Mouse (Mus musculus): ENCODE results near the gene Lmx1a. TPM values are rescaled to one million over a fixed set of nuclear protein-coding genes. Genes with fewer than 3 reads are reported as not detected.

Gene Lmx1a
- total RNA-seq, 2 experiments from 2014 or later: not detected

DNA sequence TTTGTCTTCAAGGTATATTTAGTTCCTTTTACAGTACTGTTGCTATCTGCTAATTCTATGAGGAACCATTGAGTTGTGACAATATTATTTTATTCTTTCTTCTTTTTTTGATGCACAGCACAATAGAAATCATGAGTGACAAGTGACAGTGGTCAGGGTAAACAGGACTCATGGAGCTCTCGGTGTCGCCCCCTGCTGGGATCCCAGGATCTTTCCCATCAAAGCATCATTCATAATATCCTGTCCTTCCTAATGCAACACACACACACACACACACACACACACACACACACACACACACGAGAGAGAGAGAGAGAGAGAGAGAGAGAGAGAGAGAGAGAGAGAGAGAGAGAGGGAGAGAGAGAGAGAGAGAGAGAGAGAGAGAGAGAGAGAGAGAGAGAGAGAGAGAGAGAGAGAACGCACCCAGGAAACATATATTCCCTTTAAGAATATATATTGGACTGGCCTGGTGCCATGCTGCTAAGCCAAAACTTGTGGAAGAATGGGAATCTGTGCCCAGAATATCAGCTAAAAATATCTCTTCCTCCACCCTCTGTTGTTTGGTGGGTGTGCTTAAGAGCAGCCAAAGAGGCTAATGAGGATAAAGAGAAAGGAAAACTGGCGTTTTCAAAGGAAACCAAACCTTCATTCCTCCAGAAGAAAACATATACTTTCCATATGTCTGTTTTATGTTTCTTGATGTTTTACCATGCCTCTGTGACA lies 90.9 kb downstream of the Lmx1a start:
- intact Hi-C loops (cut with DNase I): no loop called here
- DNase-seq: no peak

- intact Hi-C loops (cut with DNase I): loop anchor here (2.0 kb wide), 1 partner anchor 363 kb away; no protein-coding TSS in a partner anchor
- peak; percentile 69 to 84 for DNase-seq
Observed at GRCm38 (mm10) chr1:167781787-167782484, 92.9 kb downstream of the Lmx1a start.

DNA sequence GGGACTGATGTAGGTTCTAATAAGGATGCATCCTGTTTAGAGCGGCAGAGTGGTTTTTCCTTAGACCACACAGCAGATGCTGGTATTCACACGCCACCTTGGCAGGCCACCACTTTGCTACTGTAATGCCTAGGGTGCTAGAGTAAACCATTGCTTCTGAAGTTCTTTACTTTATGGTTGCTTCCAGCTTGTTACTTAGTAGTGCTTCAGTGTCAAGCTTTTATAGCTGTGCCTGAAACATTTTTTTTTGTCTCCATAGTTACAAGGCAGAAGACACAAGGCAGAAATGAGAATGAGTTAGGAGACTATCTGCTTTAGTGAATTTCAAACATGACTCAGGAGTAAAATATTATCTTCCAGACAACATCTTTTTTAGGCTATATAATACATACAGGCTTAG lies 95.0 kb downstream of the Lmx1a start:
- DNase-seq: no peak
- intact Hi-C loops (cut with DNase I): no loop called here

- intact Hi-C loops (cut with DNase I): no loop called here
- DNase-seq: no peak
Observed at GRCm38 (mm10) chr1:167788684-167789413, 99.8 kb downstream of the Lmx1a start.

DNA sequence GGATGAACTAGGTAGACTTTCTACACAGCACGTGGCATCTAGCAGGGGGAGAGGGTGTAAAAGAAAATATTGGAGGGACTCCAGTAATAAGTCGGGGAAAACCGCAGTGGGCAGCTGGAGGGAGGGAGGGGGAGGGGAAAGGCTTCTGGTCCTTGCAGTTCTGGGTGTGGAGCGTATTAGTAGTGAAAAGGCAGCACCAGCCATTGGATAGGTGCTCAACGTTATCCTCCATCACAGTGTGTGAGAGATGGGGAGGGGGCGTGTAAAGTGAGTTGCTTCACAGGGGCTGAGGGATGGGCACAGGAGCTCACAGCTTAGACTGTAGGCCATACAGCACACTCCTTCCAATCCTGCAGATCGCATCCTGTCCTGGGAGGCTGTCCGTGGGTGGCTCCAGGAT lies 100.4 kb downstream of the Lmx1a start:
- DNase-seq: no peak
- intact Hi-C loops (cut with DNase I): no loop called here

- no peak for DNase-seq
- intact Hi-C loops (cut with DNase I): no loop called here
Observed at GRCm38 (mm10) chr1:167790688-167791087, 101.7 kb downstream of the Lmx1a start.

- intact Hi-C loops (cut with DNase I): no loop called here
- DNase-seq: no peak
Observed at GRCm38 (mm10) chr1:167791221-167791620, 102.2 kb downstream of the Lmx1a start.

DNA sequence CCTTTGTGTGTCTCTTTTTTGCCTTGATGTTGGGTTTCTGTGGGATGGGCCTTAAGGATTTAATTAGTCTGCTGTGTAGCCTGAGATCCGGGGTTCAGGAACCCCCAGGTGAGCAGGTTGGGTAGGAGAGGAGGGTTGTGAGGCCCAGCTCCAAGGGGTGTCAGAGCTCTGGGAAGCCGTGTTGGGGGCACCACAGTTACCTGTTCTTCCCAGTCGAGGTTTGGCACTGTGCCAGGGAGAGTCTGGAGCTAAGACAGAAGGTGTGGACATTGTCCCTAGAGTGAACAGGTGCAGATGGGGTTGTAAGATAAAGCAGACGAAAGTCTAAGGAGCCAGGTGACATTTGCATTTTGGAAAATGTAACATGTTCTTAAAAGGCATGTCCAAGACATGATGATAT lies 112.9 kb downstream of the Lmx1a start:
- no peak for DNase-seq
- intact Hi-C loops (cut with DNase I): no loop called here

GRCm38 (mm10) chr1:167802510-167803271 lies 113.7 kb downstream of the Lmx1a start:
- DNase-seq: peak in 1 of 2 experiments; percentile 5
- intact Hi-C loops (cut with DNase I): no loop called here

GRCm38 (mm10) chr1:167803351-167803981 lies 114.4 kb downstream of the Lmx1a start:
- intact Hi-C loops (cut with DNase I): no loop called here
- DNase-seq: no peak

DNA sequence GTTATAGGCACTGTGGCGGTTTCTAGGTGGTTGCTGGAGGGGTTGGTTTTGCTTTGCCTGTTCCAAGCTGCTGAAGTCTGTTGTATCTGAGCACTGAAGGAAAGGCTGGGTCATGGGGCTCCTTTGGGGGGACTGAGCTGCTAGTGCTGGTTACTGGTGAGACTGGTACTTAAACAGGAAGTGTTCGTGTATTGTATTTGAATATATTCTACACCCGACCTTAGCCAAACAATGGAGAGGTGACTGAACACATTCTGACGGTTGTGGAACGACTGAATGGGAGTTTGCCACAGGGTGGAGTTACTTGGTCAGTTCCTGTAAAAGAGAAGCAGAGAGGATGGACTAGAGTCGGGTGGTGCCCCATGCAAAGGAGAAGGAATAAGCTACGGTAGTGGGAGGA lies 115.8 kb downstream of the Lmx1a start:
- intact Hi-C loops (cut with DNase I): no loop called here
- DNase-seq: no peak

DNA sequence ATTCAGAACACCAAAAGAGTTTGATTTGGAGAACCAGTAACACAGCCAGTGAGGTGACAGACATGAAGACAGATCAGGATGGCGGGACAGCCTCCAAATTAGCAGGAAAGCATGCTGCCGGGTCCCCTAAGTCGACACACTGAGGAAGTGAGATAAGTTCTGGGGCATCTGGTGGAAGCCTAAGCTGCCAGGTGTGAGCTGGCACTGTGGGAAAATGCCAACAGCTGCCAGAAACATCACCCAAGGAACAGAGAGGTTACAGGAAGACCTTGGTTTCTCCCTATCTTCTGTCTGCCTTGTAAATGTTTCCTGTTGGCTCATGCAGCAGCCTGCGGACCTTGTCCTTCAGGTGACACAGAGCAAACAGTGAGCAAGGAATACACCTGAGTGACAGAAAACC lies 122.1 kb downstream of the Lmx1a start:
- intact Hi-C loops (cut with DNase I): no loop called here
- no peak for DNase-seq

GRCm38 (mm10) chr1:167815166-167815565 lies 126.1 kb downstream of the Lmx1a start:
- intact Hi-C loops (cut with DNase I): no loop called here

DNA sequence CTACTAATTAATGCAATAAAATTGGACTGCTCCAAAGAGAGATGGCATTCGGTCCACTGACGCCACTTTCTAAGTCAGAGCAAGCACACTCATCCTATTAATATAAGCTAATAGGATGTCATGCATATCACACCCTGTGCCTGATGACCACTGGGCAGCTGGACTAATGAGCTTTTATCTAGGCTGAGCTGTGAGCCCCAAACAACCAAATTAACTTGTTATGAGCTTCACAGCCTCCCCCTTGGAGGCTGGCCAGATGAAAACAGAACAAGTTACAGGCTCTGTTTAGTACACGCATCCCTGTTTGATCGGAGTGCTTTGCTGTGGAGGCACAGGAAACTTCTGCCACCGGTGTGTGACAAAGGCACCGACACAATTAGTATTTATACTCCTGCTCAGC lies 128.0 kb downstream of the Lmx1a start:
- intact Hi-C loops (cut with DNase I): no loop called here
- no peak for DNase-seq

More at GRCm38 (mm10) chr1:167815166-167815565, 126.1 kb downstream of the Lmx1a start:
- DNase-seq: no peak

DNA sequence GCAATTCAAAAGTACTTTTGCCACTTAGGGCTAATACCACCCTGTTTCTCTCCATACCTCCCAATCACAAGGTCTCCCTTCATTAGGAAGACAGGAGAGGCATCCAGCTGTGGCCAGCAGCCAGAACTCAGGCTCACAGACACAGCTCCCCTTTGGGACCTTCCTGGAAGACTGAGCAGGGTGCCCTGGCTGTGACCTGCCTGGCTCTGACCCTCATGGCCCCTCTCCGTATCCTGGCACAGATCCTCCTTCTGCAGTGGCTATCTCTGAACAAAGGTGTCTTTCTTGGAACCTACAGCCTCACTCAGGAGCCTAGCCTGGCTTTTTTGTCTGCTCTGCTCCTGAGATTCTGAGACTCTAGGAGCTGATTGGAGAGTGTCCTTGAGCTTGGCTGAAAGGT lies 128.6 kb downstream of the Lmx1a start:
- intact Hi-C loops (cut with DNase I): no loop called here
- no peak for DNase-seq

DNA sequence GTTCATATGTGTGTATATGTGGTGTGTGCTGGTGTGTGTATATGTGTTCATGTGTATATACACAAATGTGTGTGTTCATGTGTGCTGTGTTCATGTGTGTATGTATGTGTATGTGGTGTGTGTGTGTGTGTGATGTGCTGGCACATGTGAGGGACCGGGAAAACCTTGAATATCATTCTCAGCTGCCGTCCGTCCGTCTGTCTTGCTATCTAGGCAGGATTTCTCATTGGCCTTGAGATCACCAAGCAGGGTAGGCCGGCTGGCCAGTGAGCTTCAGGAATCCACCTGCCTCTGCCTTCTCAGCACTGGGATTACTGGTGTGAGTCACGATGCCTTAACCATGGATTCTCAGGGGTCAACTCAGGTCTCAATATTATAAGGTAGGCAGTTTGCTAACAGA lies 131.0 kb downstream of the Lmx1a start:
- no peak for DNase-seq

DNA sequence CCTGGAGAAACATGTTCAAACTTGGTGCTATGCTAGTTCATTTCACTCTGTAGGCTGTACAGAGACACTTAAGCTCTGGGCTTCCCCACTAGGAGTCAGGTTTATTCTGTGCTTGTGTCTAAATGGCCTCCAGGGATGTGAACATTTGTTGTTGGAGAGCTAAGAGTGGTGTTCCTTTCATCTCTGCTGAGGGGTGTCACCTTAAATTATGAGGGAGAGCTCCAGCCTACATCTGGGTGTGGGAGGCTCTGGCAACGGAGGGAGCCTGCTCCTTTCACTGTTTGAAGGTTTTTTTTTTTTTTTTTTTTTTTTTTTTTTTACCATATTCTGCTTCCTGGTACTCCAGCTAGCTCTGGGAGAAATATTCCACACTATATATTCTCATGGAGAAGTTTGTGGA lies 132.1 kb downstream of the Lmx1a start:
- DNase-seq: no peak
- intact Hi-C loops (cut with DNase I): no loop called here

More for the DNA sequence above, 131.0 kb downstream of the Lmx1a start:
- intact Hi-C loops (cut with DNase I): no loop called here

- intact Hi-C loops (cut with DNase I): no loop called here
Observed at GRCm38 (mm10) chr1:167830291-167830690, 141.3 kb downstream of the Lmx1a start.

DNA sequence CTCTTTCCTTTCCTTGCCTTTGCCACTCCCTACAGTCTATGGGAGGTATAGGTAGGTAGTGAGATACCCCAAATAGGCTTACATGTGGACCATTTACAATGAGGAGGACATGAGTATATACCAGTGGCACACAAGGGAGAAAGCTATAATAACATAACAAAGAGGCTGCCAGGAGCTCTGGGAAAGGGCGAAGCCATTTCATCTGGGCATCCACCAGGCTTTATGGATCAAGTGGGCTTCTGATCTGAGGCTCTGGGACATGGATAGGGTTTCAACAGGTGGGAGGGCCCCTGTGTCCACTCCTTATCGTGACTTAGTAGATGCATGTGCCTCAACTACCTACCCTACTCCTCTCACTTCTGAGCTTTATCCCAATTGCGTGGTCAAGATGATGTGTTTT lies 142.6 kb downstream of the Lmx1a start:
- no peak for DNase-seq
- intact Hi-C loops (cut with DNase I): no loop called here

More at GRCm38 (mm10) chr1:167830291-167830690, 141.3 kb downstream of the Lmx1a start:
- no peak for DNase-seq

DNA sequence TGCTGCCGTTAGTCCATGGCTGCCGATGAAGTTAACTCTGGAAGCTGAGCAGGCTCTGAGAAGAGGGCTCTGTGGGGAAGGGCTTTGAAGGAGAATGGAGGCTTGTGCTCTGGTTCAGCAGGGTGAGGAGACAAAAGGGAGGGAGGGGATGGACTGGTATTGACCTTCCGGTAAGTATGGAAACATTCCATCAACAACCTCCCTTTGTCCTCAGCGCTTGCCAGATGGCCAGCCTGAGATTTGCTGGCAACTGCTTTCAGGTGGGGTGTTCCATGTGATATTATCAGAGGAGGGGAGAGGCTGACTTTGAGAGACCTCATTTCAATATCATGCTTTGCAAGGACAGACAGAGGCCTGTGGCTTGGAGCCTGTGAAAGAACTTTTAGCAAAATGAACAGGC lies 165.8 kb downstream of the Lmx1a start:
- intact Hi-C loops (cut with DNase I): no loop called here
- no peak for DNase-seq
